Mouse (Mus musculus): ENCODE measurements around the gene Dpf2. TPM values are rescaled to one million over a fixed set of nuclear protein-coding genes. Genes with fewer than 3 reads are reported as not detected.
"Not testable (repeated sequence)": the region's sequence is repeated elsewhere in the genome, so short reads cannot be mapped to it uniquely, and the experiment has no call there.

Gene Dpf2
- polyA plus RNA-seq, 1 experiment = 79.4 TPM

- no peak for DNase-seq (ENCODE audit: low read depth)
Observed at GRCm38 (mm10) chr19:5893282-5894001, 19.4 kb downstream of the Dpf2 start.

GRCm38 (mm10) chr19:5892735-5893134 is 20.1 kb downstream of the Dpf2 start:
- DNase-seq (ENCODE audit: low read depth) = no peak

GRCm38 (mm10) chr19:5892262-5892661 is 20.5 kb downstream of the Dpf2 start:
- no peak for DNase-seq (ENCODE audit: low read depth)

- DNase-seq (ENCODE audit: low read depth) = no peak
Observed at GRCm38 (mm10) chr19:5891521-5892258, 21.1 kb downstream of the Dpf2 start.

GRCm38 (mm10) chr19:5889211-5889610 is 23.6 kb downstream of the Dpf2 start:
- no peak for DNase-seq (ENCODE audit: low read depth)

- DNase-seq (ENCODE audit: low read depth) = no peak
Observed at GRCm38 (mm10) chr19:5887234-5887815, 25.5 kb downstream of the Dpf2 start.

- no peak for DNase-seq (ENCODE audit: low read depth)
Observed at GRCm38 (mm10) chr19:5885838-5886237, 27.0 kb downstream of the Dpf2 start.

- DNase-seq (ENCODE audit: low read depth) = no peak
Observed at GRCm38 (mm10) chr19:5883935-5884334, 28.9 kb downstream of the Dpf2 start.

- not testable (repeated sequence) for DNase-seq (ENCODE audit: low read depth)
Observed at GRCm38 (mm10) chr19:5882079-5882478, 30.7 kb downstream of the Dpf2 start.

GRCm38 (mm10) chr19:5881155-5881554 is 31.7 kb downstream of the Dpf2 start:
- DNase-seq (ENCODE audit: low read depth) = no peak

GRCm38 (mm10) chr19:5879735-5880134 is 33.1 kb downstream of the Dpf2 start:
- DNase-seq (ENCODE audit: low read depth) = no peak

- DNase-seq (ENCODE audit: low read depth) = no peak
Observed at GRCm38 (mm10) chr19:5878916-5879315, 33.9 kb downstream of the Dpf2 start.

GRCm38 (mm10) chr19:5878362-5878722 is 34.5 kb downstream of the Dpf2 start:
- no peak for DNase-seq (ENCODE audit: low read depth)

- no peak for DNase-seq (ENCODE audit: low read depth)
Observed at GRCm38 (mm10) chr19:5877618-5878361, 35.0 kb downstream of the Dpf2 start, which contains the start of gene Slc25a45. TSS of gene Slc25a45 (plus strand) at chr19:5877808.

- no peak for DNase-seq (ENCODE audit: low read depth)
Observed at GRCm38 (mm10) chr19:5874969-5875480, 37.8 kb downstream of the Dpf2 start, which contains the start of gene Frmd8. TSS of gene Frmd8 (minus strand) at chr19:5875274.

GRCm38 (mm10) chr19:5874391-5874968 is 38.3 kb downstream of the Dpf2 start:
- DNase-seq (ENCODE audit: low read depth) = no peak

GRCm38 (mm10) chr19:5872931-5873556 is 39.8 kb downstream of the Dpf2 start:
- DNase-seq (ENCODE audit: low read depth) = no peak

GRCm38 (mm10) chr19:5872528-5872927 is 40.3 kb downstream of the Dpf2 start:
- no peak for DNase-seq (ENCODE audit: low read depth)

- no peak for DNase-seq (ENCODE audit: low read depth)
Observed at GRCm38 (mm10) chr19:5871683-5872082, 41.1 kb downstream of the Dpf2 start.

- no peak for DNase-seq (ENCODE audit: low read depth)
Observed at GRCm38 (mm10) chr19:5871273-5871672, 41.5 kb downstream of the Dpf2 start.

- DNase-seq (ENCODE audit: low read depth) = no peak
Observed at GRCm38 (mm10) chr19:5868096-5868495, 44.7 kb downstream of the Dpf2 start.
